Mouse (Mus musculus) adrenal gland, postnatal 36 days (tissue): ENCODE data around the gene Spef1. TPM values are rescaled to one million over a fixed set of nuclear protein-coding genes. Genes with fewer than 3 reads are reported as not detected.

Experiments used
- DNase-seq, 2 experiments: peaks; one replicate each; pipeline ENCODE4 v3.0.0; 2021; ENCODE audit warnings: mixed read lengths in 1 of 2
- total RNA-seq, 2 experiments: library from RNA; stranded (reverse); gene quantifications; 2 replicates each; pipeline ENCODE4 v1.2.3; 2021

Spef1 gene
- total RNA-seq, 2 experiments from 2014 or later: 4.9 to 6.1 TPM

DNA sequence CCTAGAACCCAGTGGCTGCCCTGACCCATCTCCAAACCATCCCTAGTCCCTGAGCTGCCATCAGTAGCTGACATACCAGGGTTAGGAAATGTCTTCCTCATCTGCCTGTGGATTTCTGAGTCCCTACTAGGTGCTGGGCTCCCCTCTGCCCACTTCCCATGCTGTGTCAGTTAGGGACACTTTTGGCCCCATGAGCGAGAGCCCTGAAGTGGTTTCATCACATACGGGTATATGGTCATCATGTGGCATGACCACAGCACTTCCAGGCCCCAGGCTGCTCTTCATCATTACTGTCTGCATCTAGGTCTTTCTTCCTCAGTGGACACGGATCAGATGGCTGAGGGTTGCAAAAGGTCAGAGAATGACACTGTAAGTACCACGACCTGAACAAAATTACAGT, 19.7 kb upstream of the Spef1 start, which contains the start of gene Ap5s1:
Gene Ap5s1 (plus strand): TSS at position 301 of the 400 bp plus-strand sequence.
- DNase-seq: no peak

DNA sequence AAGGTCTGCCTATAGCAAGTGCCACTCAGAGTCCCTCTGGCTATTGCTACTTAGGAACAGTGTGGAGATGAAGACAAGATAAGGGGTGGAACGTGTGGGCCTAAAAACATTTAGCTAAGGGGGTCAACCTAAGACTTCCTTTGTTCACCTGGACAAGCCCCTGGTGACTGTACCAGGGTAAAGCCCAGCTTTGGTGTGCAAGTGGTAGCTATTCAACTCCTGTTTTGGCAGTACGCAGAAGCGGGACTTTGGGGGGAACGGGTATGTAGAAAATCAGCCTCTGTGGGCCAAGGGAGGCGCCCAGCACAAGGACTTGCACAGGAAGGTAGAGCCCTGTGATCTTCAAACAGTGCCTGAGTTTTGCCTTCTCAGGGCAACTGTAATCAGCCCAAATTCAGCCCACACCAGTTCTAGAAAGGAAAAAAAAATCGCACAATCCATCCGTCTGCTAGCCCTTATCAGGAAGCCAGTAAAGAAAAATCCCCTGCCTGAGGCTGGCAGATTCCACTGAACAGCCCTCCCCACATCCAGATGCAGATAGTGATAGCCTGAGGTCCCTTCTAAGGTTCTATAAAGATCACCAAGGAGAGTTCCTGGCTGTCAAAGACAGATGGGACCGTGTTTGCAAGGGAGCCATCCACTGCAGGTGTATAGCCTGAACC, 18.6 kb upstream of the Spef1 start:
- no peak for DNase-seq

DNA sequence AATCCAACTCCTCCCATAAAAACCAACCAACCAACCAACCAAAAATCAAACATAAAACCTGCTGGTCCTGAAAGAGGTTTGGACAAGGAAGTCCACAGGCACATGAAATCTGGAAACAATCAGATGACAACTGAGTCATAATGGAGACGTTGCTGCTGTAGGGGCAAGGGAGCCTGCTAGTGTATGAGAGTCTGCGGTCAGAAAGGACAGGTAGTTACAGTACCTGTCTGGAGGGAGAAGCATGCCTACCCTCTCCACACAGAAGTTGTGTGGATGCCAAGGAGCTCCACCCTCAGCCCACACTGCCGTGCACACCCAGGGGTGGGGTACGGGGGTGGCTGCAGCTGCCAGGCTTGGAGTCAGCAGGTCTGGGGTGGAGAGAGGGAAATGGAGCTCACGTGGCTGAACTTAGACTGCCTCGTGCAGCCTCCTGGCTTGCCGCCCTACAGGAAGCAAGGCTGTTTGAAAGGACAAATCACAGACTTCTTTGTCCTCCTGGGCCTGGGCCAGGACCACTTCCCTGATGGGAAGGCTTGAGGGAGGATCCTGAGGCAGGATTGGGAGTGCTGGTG, 17.4 kb upstream of the Spef1 start:
- DNase-seq: peak; percentile 90 to 92

DNA sequence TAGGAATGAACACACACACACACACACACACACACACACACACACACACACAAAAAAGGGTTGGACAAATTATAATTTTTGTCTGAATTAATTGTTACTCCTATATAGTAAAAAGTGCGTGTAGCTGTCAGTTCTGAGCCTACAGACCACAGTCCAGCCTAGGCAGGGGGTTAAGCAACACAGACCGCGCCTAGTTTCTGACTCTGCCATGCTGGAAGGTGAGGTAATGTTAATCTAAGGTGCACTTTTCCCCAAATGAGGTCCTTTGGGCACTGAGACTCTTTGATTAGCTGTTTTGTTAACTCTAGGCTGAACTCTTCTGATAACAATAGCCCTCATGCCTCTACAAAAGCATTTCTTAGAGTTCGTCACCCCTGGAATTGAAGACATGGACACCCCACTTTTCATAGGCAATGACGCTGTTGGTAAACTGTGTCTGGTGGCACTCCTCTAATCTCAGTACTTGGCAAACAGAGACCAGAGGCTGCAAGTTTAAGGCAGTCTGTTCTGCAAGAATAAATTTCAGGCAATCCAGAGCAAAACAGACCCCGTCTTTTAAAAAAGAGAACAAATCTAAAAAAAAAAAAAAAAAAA, 16.8 kb upstream of the Spef1 start:
- DNase-seq: no peak

DNA sequence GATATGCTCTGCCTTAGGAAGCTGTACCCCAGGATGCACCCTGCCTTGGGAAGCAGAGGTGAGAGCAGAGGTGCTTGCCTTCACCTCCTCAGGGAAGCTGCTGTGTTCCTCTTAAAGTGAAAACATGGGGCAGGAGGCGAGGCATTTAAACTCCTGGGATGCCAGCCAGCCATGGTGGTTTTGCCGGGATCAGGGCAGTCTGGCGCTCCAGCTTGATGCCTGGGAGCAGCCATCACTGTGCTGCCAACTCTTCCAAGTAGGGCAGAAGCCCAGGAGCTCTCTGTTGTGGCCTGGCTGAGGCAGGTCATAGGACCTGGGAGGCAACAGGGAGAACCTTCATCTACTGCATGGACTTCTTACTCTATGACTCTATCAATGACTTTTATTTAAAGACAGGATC, 14.2 kb upstream of the Spef1 start:
- DNase-seq: peak in 1 of 2 experiments; percentile 20

DNA sequence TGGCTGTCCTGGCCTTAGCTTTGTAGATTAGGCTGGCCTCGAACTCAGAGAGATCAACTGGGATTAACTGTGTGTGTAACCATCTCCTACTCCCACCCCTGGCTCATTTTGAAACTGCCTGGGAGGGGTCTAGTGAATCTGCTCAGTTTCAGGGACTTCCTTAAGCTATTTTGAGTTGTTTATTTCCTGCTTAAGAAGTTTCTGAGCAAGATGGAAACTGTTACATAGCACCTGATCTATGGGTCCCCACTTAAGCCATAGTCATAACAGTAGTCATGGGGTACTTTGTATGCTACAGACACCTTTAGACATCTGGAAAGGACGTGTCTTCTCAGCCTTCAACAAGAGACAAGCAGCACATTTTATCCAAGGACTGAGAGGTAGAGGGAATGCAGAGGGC, 13.6 kb upstream of the Spef1 start:
- DNase-seq: no peak

DNA sequence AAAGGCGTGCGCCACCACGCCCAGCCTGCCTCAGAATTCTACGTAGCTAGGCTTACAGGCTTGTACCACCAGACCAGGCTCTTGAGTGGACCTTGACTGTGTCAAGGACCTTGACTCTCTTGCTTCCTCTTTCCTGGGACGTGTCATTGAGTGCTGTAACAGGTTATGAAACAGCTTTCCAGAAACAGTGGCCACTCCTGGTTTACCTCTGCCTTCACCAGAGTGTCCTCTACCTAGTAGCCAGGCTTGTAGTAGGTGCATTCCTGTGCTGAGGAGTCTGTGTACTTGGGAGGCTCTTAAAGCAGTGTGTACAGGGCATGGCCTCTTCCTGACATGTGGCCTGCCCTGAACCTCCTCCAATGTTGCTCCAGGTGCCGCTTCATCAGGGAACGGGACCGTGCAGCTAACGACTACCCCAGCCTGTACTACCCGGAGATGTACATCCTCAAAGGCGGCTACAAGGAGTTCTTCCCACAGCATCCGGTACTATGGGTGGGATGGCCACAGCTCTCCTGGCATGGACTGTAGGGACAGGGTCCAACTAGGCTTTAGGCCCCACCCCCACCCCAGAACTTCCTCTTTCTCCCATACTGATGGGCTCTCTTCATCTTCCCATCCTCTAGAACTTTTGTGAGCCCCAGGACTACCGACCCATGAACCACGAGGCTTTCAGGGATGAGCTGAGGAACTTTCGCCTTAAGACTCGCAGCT, 9.7 kb upstream of the Spef1 start:
- no peak for DNase-seq

DNA sequence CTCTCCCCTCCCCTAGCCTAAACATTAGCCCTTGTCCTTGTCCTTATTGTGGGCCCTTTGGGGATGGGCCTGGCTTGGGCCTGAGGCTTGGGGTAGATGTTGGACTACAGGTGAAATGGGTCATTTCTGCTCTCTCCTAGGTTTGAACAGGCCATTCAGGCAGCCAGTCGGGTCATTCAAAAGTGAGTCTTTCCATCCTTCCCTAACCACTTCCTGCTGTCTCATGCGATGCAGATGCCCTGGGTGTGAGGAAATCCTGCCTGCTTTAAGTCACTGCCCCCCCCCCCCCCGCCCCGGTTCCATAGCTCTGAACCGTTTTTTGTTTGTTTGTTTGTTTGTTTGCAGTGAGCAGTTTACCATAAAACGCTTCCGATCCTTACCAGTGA, 3.9 kb upstream of the Spef1 start:
- no peak for DNase-seq

DNA sequence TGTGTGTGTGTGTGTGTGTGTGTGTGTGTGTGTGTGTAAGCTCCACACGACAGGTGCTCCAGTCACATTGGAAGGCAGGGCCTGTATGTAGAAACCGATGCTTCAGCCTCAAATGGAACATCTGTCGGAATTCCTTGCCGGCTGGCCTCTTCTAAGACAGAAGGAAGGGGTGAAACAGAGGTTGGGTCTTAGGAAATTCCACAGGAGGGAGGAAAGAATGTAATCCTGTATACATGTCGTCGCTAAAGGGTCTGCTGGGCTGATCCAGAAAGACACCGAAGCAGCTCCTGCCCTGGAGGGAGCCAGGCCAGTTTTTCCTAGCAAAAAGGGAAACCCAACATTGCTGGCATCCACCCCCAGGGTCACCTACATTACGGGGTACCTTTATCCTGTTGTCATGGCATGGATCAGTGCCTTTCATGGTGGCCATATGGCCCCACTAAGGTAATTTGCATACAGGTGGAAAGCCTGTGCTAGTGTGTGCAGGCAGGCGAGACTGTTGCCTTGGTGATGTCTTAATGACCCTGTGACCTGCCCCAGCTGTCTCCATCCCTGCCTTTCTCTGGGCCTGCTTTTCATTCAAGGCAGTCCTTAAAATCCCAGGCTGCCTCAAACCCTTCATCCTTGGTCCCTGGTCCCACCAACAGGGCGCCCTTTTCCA, 3.4 kb upstream of the Spef1 start:
- no peak for DNase-seq

DNA sequence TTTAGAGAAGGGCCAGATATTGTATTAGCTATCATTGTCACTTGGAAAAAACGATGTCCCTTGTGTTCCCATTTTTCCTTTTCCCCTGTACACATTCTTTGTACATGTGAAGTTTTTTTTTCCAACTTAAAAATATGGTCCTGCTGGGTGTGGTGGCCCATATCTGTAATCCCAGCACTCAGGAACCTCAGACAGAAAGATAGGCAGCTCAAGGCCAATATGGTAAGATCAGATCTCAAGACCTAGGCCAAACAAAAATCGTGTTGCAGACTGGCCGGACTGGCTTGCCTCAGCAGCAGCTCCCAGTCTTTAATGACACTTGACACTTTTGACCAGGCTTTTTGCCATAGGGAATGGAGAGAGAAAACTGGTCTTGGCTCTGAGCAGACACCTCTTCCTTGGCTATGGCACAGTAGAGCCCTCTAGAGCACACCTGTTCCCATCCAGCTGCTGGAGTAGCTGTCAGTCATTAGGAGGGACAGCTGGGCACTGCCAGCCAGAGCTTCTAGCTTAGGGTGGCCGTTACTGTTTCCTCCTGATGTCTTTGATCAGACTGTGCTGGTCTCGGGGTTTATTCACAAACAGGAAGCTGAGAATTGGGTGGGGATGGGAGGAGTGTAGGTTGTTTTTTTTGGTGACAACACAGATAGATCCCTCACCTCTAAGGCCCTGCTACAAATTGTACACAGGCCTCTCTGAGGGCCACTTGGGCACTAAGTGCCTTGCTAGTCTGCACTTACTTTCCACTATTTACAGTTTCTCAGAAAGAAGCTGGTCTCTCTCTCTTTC, 2.6 kb upstream of the Spef1 start:
- DNase-seq: no peak

DNA sequence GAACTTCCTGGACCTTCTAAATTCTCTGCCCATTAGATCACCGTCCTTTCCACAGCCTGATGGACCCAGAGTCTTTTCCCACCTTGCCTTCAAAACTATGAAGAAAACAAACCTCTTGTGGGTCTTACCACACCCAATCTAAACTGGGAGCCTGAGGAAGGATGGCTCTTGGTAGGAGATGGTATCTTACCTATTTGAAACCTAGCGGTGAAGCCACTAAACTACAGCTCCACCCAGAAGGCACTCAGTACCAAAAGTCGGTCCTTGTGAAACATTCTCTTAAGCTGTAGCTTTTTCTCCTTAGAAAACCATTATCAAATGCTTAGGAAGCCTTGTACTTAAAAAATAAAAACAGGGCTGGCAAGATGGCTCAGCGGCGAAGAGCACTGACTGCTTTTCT, 1.2 kb upstream of the Spef1 start:
- DNase-seq: no peak

DNA sequence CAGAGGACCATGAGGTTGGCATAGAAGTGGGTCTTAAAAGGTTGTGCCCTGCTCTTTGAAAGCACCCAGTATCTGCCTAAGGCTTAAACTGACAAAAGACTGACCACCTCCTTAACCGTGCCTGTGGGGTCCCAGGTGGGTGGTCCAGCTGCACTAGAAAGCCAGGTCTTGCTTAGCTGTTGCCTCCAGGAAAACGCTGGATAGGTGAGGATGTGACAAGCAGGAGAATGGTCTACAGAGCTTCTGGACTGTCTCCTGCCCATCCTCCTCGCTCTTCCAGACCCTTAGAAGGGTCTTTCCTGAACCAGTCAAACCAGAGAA, 480 bp upstream of the Spef1 start:
- DNase-seq: no peak

DNA sequence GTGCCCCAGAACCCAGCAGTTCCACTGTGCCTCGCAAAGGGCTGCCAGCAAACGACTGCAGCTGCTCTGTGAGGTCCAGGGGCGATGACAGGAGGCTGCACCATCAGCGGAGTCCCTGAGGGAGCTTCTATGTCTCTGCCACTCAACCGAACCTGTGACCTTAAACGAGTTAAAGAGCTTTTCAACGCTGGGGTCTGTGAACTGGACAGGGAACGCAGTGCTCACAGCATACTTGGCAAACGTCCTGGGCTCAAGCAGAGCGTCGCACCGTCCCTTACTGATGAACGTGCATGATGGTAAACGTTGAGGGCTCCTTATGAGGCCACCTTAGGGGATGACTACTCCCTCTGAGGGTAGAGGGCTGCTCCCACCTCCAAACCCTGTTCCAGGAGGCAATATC, 739 bp downstream of the Spef1 start:
- no peak for DNase-seq

DNA sequence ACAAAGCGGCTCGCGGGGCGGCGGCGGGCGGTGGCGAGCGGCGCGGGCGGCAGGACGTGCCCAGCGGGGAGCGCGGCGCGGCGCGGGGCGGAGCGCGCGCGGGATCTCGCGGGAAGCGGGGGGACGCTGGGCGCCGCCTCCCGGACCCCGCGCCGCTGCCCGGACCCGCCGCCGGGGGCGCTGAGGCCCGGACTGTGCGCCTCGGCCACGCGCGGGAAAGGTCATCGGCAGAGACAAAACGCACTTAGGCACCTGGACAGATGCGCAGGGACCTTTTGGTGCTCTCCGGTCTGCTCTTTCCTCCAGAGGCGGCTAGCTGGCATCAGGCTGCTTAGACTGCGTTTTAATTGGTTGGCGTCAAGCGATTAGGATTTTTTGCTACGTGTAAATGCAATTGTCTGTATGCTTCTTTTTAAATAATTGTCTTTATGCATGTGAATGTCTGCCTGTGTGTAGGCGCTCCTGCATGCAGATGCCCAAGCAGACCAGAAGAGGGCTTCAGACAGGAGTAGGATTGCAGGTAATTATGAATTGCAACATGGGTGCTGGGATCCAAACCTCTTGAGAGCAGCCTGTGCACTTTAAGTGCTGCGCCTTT, 7.0 kb downstream of the Spef1 start, which contains the start of gene Cenpb:
Gene Cenpb (minus strand): TSS at position 78 of the 598 bp plus-strand sequence.
- DNase-seq: peak; percentile 89 to 95

DNA sequence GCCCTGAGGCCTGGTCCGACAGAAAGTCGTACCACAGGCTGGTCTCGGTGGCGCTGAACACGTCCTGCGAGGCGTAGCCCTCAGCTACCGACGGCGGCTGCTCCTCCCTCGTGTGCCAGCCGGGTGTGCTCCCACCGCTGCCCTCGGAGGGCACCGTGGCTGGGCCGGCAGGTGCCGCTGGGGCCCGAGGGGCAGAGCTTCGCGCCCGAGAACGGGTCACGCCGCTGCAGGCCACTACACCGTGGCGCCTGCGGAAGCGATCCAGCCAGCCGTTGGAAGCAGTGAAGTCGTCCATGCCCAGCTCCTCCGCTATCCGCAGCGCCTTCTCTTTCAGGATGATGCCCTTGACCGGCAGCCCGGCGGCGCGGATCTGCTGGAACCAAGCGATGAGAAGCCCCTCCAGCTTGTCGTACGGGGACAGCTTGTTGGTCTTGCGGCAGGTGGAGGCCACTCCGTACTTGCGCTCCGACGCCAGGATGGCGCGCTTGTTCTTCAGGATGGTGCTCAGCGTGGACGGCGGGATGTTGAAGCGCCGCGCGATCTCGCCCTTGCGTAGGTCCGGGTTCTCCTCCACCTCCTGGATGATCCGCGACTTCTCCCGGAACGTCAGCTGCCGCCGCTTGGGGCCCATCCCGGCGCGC, 7.7 kb downstream of the Spef1 start:
- DNase-seq: peak; percentile 61 to 72

DNA sequence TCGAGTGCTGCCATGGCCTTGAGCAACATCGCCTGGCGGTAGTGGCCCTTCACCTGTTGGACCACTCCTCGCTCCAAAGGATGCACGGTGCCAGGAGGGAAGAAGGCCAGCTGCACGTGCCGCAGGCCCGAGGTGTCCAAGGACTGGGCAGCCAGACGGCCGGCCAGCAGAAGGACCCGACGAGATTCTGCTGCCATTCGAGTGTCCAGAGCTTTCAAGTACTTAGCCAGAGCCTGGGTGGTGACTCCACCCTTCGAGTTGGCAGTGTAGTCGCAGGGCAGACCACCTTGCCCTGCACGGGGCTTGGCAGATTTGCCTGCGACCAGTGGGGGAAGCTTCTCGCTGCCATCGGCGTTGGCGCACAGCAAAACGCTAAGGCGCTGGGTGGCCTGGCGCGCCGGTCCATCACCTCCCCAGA, 8.2 kb downstream of the Spef1 start:
- peak in 1 of 2 experiments; percentile 44 for DNase-seq

DNA sequence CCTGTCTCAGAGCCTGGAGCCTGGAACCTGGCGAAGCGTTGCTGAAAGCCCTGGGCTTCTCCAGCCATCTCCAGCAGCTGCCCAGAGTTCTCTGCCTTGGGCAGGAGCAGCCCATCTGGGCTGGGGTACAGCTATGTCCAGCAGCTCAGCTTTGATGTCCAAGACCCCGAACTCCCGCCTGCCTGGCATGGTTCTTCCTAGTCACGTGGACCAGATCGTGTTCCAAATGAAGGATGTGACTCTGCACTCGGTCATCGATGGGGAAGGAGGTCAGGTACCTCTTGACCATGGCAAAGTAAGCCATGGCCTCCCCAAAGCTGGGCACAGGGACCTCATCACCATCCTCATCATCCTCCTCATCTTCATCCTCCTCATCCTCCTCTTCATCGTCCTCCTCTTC, 9.2 kb downstream of the Spef1 start:
- no peak for DNase-seq

DNA sequence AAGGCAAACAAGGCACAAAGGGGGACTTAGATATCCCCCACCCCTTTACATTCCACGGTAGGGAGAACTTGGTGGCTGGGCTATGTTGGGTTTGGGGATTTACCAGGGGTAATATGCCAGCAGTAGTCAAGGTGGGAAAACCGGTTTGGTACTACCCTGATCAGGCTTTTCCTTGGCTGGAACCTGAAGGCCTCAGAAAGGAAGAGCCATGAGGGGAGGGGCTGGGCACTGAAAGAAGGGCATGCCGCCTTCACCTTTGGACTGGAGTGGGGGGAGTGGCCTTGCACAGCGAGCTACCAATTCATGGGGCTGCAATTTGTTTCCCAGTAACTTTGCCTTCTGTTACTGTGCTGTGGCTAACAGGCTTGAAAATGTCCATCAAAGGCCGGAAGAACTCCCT, 10.6 kb downstream of the Spef1 start:
- peak in 1 of 2 experiments; percentile 59 for DNase-seq

DNA sequence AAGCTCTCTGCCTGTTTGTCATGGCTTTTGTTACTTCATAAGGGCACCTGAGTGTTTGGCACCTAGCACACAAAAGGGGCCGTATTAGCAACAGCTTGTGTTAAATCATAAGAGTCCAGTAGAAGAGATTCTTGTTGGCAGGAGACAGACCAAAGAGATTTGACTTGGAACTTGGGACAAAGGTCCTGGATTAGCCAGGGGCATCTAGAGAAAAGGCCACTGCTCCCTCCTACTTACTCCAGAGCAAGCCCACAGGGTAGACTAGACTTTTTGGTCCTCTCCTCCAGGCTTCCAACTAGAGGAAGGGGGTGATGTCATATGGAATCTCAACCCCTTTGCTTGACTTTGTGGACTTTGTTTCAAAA, 11.2 kb downstream of the Spef1 start:
- no peak for DNase-seq

DNA sequence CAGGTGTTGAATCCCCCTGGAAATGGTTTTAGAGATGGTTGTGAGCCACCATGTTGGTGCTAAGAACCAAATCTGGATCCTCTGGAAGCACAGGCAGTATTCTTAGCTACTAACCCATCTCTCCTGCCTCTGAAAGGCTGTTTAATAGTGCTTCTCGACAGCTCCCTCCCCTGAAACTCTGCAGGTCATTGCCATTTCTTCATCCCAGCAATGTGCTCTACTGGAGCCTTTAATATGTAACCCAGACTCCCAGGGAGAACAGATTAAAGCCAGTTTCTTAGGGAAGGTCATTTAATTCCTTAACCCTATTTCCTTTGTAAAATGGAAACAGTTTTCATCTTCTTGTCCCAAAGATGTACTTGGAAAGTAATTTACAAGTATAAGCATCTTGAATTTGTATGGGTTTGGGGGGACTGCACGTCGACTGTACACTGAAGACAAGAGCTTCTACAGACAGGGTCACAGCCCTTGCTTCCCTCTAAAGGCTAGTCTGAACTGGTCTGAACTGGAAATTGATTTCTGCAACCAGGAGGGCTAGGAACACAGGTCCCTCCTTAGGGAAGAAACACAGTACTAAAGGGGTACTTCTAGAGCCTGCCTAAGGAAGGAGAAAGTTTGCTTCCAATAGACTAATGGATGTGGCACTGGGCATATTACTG, 11.7 kb downstream of the Spef1 start:
- no peak for DNase-seq
